In the genomic region with DNA sequence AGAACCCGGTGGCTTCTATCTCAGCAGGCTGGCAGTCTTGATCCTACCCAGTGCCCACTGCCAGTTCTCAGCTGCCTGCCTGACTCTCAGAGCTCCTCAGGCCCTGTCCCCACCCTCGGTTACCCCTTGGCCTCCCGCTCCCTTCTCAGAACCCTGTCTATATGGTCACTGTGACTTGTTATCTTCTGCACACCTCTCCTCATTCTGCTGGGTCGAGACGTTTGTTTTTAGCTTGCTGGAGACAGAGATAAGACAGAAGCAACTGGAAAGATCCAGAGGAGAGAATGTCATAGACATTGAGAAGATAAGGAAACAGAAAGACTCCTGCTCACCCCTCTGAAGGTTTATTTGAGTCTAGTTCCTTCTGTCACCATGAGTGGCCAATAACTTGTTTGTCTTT, we compare ENCODE assay signal across 13 mouse cellular contexts. TPM values are rescaled to one million over a fixed set of nuclear protein-coding genes. Genes with fewer than 3 reads are reported as not detected.
DNase-seq lines count a peak whose midpoint lies in the region; ATAC-seq and TF ChIP-seq lines count a peak whose summit lies in the region.
"Had no signal": no experiment of that assay in that cellular context is flagged by ENCODE, and none has a peak within 500 bp of the region (broad histone marks: within the 10 kb centered on the region; RNA-seq: fewer than 3 reads in every experiment).

No protein-coding gene starts in this region.

- DNase-seq in heart, adult 18-20 months: no peak
- DNase-seq in G1E (ENCODE audit: low spot score): peak; percentile 79
- peak; percentile 91 for DNase-seq in c-Kit-positive CD71-positive TER-119-positive erythroid progenitor cells, embryonic 14.5 days (ENCODE audit: low spot score)
- DNase-seq in liver, embryonic 14.5 days (ENCODE audit: low read depth in 3 of 3, low spot score in 3 of 3): peak; percentile 91 to 97 (median 94)
- no peak for DNase-seq in adrenal gland, adult 2 months
- DNase-seq in Muller cell, postnatal 12 days (ENCODE audit: inconsistent ontology term): no peak
- DNase-seq: forebrain, postnatal 0 days; kidney, postnatal 25 days; lung, adult 18-20 months had no signal

- peak; percentile 98 for TF ChIP-seq EP300 in liver, embryonic 14.5 days (IDR thresholded peaks at IDR 0.05; ENCODE audit: low read depth)

- WGBS in heart, embryonic 15.5 days: 36% methylated on average over 5 of the region's 5 CpGs
- 11% methylated on average over 5 of the region's 5 CpGs for whole genome bisulfite sequencing in liver, embryonic 14.5 days (ENCODE audit: insufficient replicate concordance)
- 82% methylated on average over 5 of the region's 5 CpGs for WGBS in kidney, embryonic 14.5 days

- H3K4me3 ChIP-seq in heart, embryonic 15.5 days: no peak overlapping the region
- H3K4me3 ChIP-seq in G1E (ENCODE audit: low read depth, low read length): peak overlapping the region; percentile 76
- peak overlapping the region; percentile 74 to 90 for H3K4me3 ChIP-seq in liver, embryonic 14.5 days (ENCODE audit: insufficient read depth in 1 of 2, low read depth in 2 of 2, low read length in 2 of 2)
- H3K4me3 ChIP-seq in kidney, embryonic 14.5 days (ENCODE audit: low read length): no peak overlapping the region

- no peak for TF ChIP-seq CTCF in G1E (IDR thresholded peaks at IDR 0.05; ENCODE audit: low read depth, low read length)
- TF ChIP-seq CTCF in liver, embryonic 14.5 days (IDR thresholded peaks at IDR 0.05; ENCODE audit: low read depth): no peak

- H3K9ac ChIP-seq in heart, embryonic 15.5 days: no peak overlapping the region
- peak overlapping the region; percentile 94 for H3K9ac ChIP-seq in liver, embryonic 14.5 days (replicated peaks)
- H3K9ac ChIP-seq in kidney, embryonic 14.5 days (ENCODE audit: low read depth, low read length): no peak overlapping the region
- H3K9ac ChIP-seq: forebrain, postnatal 0 days had no signal

- H3K27me3 ChIP-seq in heart, embryonic 15.5 days: no peaks in the 10 kb centered on the region
- no peaks in the 10 kb centered on the region for H3K27me3 ChIP-seq in G1E (ENCODE audit: insufficient read depth, low read length)
- H3K27me3 ChIP-seq in liver, embryonic 14.5 days (ENCODE audit: control insufficient read depth, insufficient read depth, low read length): no peaks in the 10 kb centered on the region
- no peaks in the 10 kb centered on the region for H3K27me3 ChIP-seq in kidney, embryonic 14.5 days (ENCODE audit: control insufficient read depth, insufficient read depth, low read length)

- no peaks in the 10 kb centered on the region for H3K9me3 ChIP-seq in heart, embryonic 15.5 days (replicated peaks)
- H3K9me3 ChIP-seq in G1E (replicated peaks): peaks cover 4% of the 10 kb centered on the region
- H3K9me3 ChIP-seq in liver, embryonic 14.5 days (ENCODE audit: control insufficient read depth, low read length): peaks cover 3% of the 10 kb centered on the region; the same call in 1 of the 2 replicates
- H3K9me3 ChIP-seq in kidney, embryonic 14.5 days (ENCODE audit: control insufficient read depth, low read length): no peaks in the 10 kb centered on the region; the same call in 1 of the 2 replicates

- no peaks in the 10 kb centered on the region for H3K36me3 ChIP-seq in heart, embryonic 15.5 days
- H3K36me3 ChIP-seq in G1E (replicated peaks): peaks cover 25% of the 10 kb centered on the region
- H3K36me3 ChIP-seq in liver, embryonic 14.5 days (replicated peaks; ENCODE audit: control insufficient read depth, insufficient read depth, low read depth): peaks cover 4% of the 10 kb centered on the region; the same call in 1 of the 2 replicates
- no peaks in the 10 kb centered on the region for H3K36me3 ChIP-seq in kidney, embryonic 14.5 days (ENCODE audit: control insufficient read depth, insufficient read depth, low read length)

- no peak overlapping the region for H3K4me2 ChIP-seq in heart, embryonic 15.5 days
- peak overlapping the region; percentile 91 for H3K4me2 ChIP-seq in liver, embryonic 14.5 days (ENCODE audit: low read depth)
- H3K4me2 ChIP-seq in kidney, embryonic 14.5 days (replicated peaks; ENCODE audit: low read depth, low read length): no peak overlapping the region

- ATAC-seq in heart, embryonic 15.5 days (replicated peaks; ENCODE audit: insufficient number of reproducible peaks, insufficient read depth, low FRiP score, low read depth): no peak; the same call in 1 of the 2 replicates
- ATAC-seq in G1E (ENCODE audit: extremely low read depth, insufficient number of reproducible peaks, low FRiP score, poor library complexity, severe bottlenecking): peak; percentile 80
- ATAC-seq in liver, embryonic 14.5 days (ENCODE audit: insufficient read depth): peak; percentile 89
- no peak for ATAC-seq in kidney, embryonic 14.5 days (ENCODE audit: low FRiP score, low TSS enrichment)
- ATAC-seq: forebrain, postnatal 0 days; hindbrain, postnatal 0 days; midbrain, embryonic 16.5 days had no signal

- H3K4me1 ChIP-seq in heart, embryonic 15.5 days (replicated peaks): peaks cover 29% of the 10 kb centered on the region
- peaks cover 86% of the 10 kb centered on the region for H3K4me1 ChIP-seq in G1E (ENCODE audit: insufficient read depth, low read depth, low read length)
- H3K4me1 ChIP-seq in liver, embryonic 14.5 days (replicated peaks; ENCODE audit: control insufficient read depth in 2 of 2, insufficient read depth in 2 of 2, low read length in 1 of 2): peaks cover 26 to 37% of the 10 kb centered on the region in 2 experiments
- H3K4me1 ChIP-seq in kidney, embryonic 14.5 days (ENCODE audit: control insufficient read depth, insufficient read depth, low read length): no peaks in the 10 kb centered on the region

- peak overlapping the region; percentile 60; the same call in 1 of the 2 replicates for H3K27ac ChIP-seq in heart, embryonic 15.5 days
- H3K27ac ChIP-seq in liver, embryonic 14.5 days: peak overlapping the region; percentile 98
- H3K27ac ChIP-seq in kidney, embryonic 14.5 days (ENCODE audit: low read depth, low read length): no peak overlapping the region
- H3K27ac ChIP-seq: hindbrain, postnatal 0 days had no signal

RNA-seq across cellular contexts. Expression of a gene that starts 53.8 kb away (rescaled TPM):
- 8.5 and 11.5 TPM in 2 replicates for polyA plus RNA-seq in heart, embryonic 15.5 days (2015; fragmentation: Nextera tagmentation; extraction: Ambion mirVana)
- total RNA-seq in heart, adult 18-20 months (2021): 10 to 100 TPM; 17.8 to 18.6 TPM
- 78.0 and 96.6 TPM in 2 replicates for total RNA-seq in G1E (2014; fragmentation: Nextera tagmentation)
- 13.5 and 15.4 TPM in 2 replicates for total RNA-seq in G1E (2017)
- 24.0 and 86.6 TPM in 2 replicates for polyA plus RNA-seq in G1E (2012)
- polyA plus RNA-seq in liver, embryonic 14.5 days (2012; rRNA removed): 2.2 and 2.3 TPM in 2 replicates
- polyA plus RNA-seq in liver, embryonic 14.5 days (2014; fragmentation: Nextera tagmentation; extraction: Ambion mirVana): 1.8 and 1.9 TPM in 2 replicates
- 10 to 100 TPM; 24.8 to 33.6 TPM for total RNA-seq in adrenal gland, adult 2 months (2021)
- polyA plus RNA-seq in adrenal gland, adult 2 months (2012; rRNA removed): 39.9 and 62.2 TPM in 2 replicates
- 22.4 and 29.4 TPM in 2 replicates for polyA plus RNA-seq in kidney, embryonic 14.5 days (2014; fragmentation: Nextera tagmentation; extraction: Ambion mirVana)

Comparison
In these comparisons a context has a peak if more than half of its experiments do, and no peak if none do; other contexts are left out.
1. ATAC-seq: peak in G1E (single experiment) and liver, embryonic 14.5 days (single experiment); none in heart, embryonic 15.5 days (single experiment) and kidney, embryonic 14.5 days (single experiment).
2. H3K4me3 ChIP-seq: peak in G1E (single experiment) and liver, embryonic 14.5 days (2 of 2); none in heart, embryonic 15.5 days (single experiment) and kidney, embryonic 14.5 days (single experiment).
3. DNase-seq: peak in G1E (single experiment), c-Kit-positive CD71-positive TER-119-positive erythroid progenitor cells, embryonic 14.5 days (single experiment) and liver, embryonic 14.5 days (3 of 3); none in heart, adult 18-20 months (0 of 2), adrenal gland, adult 2 months (single experiment) and Muller cell, postnatal 12 days (single experiment).